Mouse (Mus musculus): Measurements from ENCODE around the gene Gm13287. TPM values are rescaled to one million over a fixed set of nuclear protein-coding genes. Genes with fewer than 3 reads are reported as not detected.

Gene Gm13287
- total and polyA plus RNA-seq, 2 experiments from 2014 or later = not detected

DNA sequence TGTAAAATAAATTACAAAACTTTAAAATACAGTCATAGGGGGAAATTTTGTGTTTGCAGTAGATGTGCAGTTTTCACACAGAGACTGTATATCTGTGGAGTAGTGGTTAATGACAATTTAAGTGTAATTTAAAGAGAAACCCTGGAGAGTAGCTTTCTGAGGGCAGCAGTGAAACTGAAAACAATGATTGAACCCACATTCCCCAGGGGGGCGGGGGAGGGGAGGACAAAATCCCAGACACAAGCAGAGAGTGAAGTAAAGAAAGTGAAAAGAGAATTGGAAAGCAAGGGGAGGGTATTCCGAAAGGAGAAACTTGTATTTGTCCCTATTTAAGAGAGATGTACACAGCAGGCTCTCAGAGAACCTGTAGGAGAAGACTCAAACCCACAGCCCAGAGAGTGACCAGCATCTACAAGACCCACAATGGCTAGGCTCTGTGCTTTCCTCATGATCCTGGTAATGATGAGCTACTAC is 38.4 kb downstream of the Gm13287 start, which contains the start of gene Ifna4:
Ifna4 (plus strand) TSS at position 424 of the 474 bp plus-strand sequence.
- Histone ChIP-seq H3K36me3 (ENCODE audit: insufficient read depth) (no peaks in the 10 kb centered on the region), H3K9ac (no peak within 1 kb of the TSS), H3K27ac (ENCODE audit: low read depth, low read length) (no peak within 1 kb of the TSS), H3K9me3 (ENCODE audit: low read length) (no peaks in the 10 kb centered on the region), H3K4me1 (ENCODE audit: insufficient read depth) (no peaks in the 10 kb centered on the region), H3K27me3 (ENCODE audit: insufficient read depth, low read length) (no peaks in the 10 kb centered on the region), H3K4me3 (ENCODE audit: low read depth, low read length) (no peak within 1 kb of the TSS), H3K4me2 (ENCODE audit: low read depth) (no peak within 1 kb of the TSS)
- 37% methylated on average over 2 of the region's 2 CpGs for WGBS
- ATAC-seq = no peak
- no peak for TF ChIP-seq CTCF (IDR thresholded peaks at IDR 0.05; ENCODE audit: low read depth)
- no peak for DNase-seq

DNA sequence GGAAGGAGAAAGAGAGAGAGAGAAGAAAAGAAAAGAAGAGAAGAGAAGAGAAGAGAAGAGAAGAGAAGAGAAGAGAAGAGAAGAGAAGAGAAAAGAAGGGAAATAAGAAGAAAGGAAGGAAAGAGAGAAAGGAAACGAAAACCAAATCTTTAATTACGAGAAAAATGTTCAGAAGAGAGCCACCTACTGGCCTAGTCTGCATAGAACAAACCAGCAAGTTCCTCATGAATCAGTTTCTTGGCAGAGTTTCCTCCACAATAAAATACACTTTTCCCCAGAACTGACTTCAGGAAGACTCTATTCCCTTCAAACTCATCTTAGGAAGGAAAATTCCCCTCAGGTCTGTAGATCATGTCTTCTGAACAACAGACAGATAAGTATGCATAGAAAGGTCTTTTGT is 42.3 kb downstream of the Gm13287 start:
- WGBS = 40% methylated on average over 2 of the region's 2 CpGs
- no peak for DNase-seq
- H3K36me3 ChIP-seq (ENCODE audit: insufficient read depth) = no peaks in the 10 kb centered on the region
- peak; percentile 36; the same call in 1 of the 2 replicates for TF ChIP-seq CTCF (IDR thresholded peaks at IDR 0.05; ENCODE audit: low read depth)
- H3K27me3 ChIP-seq (ENCODE audit: insufficient read depth, low read length) = no peaks in the 10 kb centered on the region
- no peak overlapping the region for H3K4me3 ChIP-seq (ENCODE audit: low read depth, low read length)
- no peak for ATAC-seq
- H3K27ac ChIP-seq (ENCODE audit: low read depth, low read length) = no peak overlapping the region
- no peaks in the 10 kb centered on the region for H3K9me3 ChIP-seq (ENCODE audit: low read length)
- no peaks in the 10 kb centered on the region for H3K4me1 ChIP-seq (ENCODE audit: insufficient read depth)
- H3K9ac ChIP-seq = no peak overlapping the region
- H3K4me2 ChIP-seq (ENCODE audit: low read depth) = no peak overlapping the region

DNA sequence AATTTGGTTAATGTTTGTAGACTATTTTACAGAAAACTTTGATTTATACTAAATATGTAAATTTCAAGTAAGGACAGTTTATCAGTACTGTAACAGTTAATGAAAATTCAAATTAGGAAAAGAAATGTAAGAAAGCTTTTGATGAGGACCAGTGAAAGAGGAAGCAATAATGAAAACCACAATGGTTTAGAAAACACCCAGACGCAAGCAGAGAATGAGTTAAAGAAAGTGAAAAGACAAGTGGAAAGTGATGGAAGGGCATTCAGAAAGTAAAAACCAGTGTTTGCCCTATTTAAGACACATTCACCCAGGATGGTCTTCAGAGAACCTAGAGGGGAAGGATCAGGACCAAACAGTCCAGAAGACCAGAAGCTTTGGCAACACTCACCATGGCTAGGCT is 46.6 kb downstream of the Gm13287 start, which contains the start of gene Ifna1:
Ifna1 (plus strand) TSS at position 390 of the 400 bp plus-strand sequence.
- no peak within 1 kb of the TSS for H3K9ac ChIP-seq
- H3K36me3 ChIP-seq (ENCODE audit: insufficient read depth) = no peaks in the 10 kb centered on the region
- H3K4me3 ChIP-seq (ENCODE audit: low read depth, low read length) = no peak within 1 kb of the TSS
- no peak within 1 kb of the TSS for H3K4me2 ChIP-seq (ENCODE audit: low read depth)
- no peak for TF ChIP-seq CTCF (IDR thresholded peaks at IDR 0.05; ENCODE audit: low read depth)
- H3K27me3 ChIP-seq (ENCODE audit: insufficient read depth, low read length) = no peaks in the 10 kb centered on the region
- DNase-seq (no peak), ATAC-seq (no peak)
- H3K9me3 ChIP-seq (ENCODE audit: low read length) = no peaks in the 10 kb centered on the region
- 37% methylated on average over 1 of the region's 1 CpGs for WGBS
- H3K27ac ChIP-seq (ENCODE audit: low read depth, low read length) = no peak within 1 kb of the TSS
- H3K4me1 ChIP-seq (ENCODE audit: insufficient read depth) = no peaks in the 10 kb centered on the region

DNA sequence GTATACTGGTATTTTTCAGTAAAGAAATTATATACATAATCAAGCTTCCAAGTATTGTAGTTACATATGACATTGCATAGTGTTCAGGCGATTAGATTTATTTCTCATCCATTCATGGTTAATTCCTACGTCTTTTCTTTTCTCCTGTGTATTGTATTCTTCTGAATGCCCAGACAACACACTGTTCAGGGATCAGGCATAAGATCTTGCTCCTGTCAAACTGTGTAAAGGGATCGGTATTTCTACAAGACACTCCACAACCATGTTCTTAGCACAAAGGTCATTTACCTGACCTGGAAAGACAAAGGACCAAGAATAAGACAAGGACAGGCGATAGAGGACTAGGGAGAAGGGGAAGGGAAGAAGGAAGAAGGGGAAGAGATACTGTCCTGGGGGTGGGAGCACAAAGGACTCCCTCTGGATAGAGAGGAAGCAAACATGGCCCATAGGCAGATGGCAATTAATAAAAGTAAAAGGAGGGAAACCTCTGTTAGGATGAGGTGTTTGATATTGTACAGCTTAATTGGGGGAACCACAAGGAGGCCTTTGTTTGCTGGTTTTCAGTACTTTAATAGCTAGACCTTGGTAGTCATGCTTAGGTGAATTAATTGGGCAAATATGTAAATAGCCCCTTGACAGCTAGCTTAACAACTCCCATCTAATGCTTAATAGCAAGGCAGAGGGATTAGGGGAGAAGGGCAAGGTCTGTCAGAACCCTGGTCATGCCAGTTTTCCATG is 48.1 kb downstream of the Gm13287 start:
- H3K9me3 ChIP-seq (ENCODE audit: low read length) = no peaks in the 10 kb centered on the region
- no peaks in the 10 kb centered on the region for H3K27me3 ChIP-seq (ENCODE audit: insufficient read depth, low read length)
- H3K27ac ChIP-seq (ENCODE audit: low read depth, low read length) = no peak overlapping the region
- DNase-seq (no peak), ATAC-seq (no peak)
- no peak overlapping the region for H3K4me3 ChIP-seq (ENCODE audit: low read depth, low read length)
- H3K4me2 ChIP-seq (ENCODE audit: low read depth) = no peak overlapping the region
- 15% methylated on average over 4 of the region's 4 CpGs for WGBS
- TF ChIP-seq CTCF (IDR thresholded peaks at IDR 0.05; ENCODE audit: low read depth) = no peak
- H3K36me3 ChIP-seq (ENCODE audit: insufficient read depth) = no peaks in the 10 kb centered on the region
- no peak overlapping the region for H3K9ac ChIP-seq
- no peaks in the 10 kb centered on the region for H3K4me1 ChIP-seq (ENCODE audit: insufficient read depth)

Other genes starting within 250 kb of the Gm13287 start
Only the 30 nearest of the 31 such genes appear.
- gene Ifna14, start 231.5 kb upstream of the Gm13287 start, total RNA-seq (2014; rRNA removed) = not detected in 2 replicates
- gene Ifna14, start 231.5 kb upstream of the Gm13287 start, polyA plus RNA-seq (2015; fragmentation: Nextera tagmentation; extraction: Ambion mirVana) = not detected in 2 replicates
- gene Ifna9, start 210.9 kb upstream of the Gm13287 start, total RNA-seq (2014; rRNA removed) = not detected in 2 replicates
- gene Ifna9, start 210.9 kb upstream of the Gm13287 start, polyA plus RNA-seq (2015; fragmentation: Nextera tagmentation; extraction: Ambion mirVana) = not detected in 2 replicates
- not detected in 2 replicates for gene Ifna12, start 199.9 kb upstream of the Gm13287 start, total RNA-seq (2014; rRNA removed)
- gene Ifna12, start 199.9 kb upstream of the Gm13287 start, polyA plus RNA-seq (2015; fragmentation: Nextera tagmentation; extraction: Ambion mirVana) = not detected in 2 replicates
- gene C87499, start 168.8 kb upstream of the Gm13287 start, total RNA-seq (2014; rRNA removed) = not detected in 2 replicates
- gene C87499, start 168.8 kb upstream of the Gm13287 start, polyA plus RNA-seq (2015; fragmentation: Nextera tagmentation; extraction: Ambion mirVana) = not detected in 2 replicates
- gene Ifna13, start 158.8 kb upstream of the Gm13287 start, total RNA-seq (2014; rRNA removed) = not detected in 2 replicates
- not detected in 2 replicates for gene Ifna13, start 158.8 kb upstream of the Gm13287 start, polyA plus RNA-seq (2015; fragmentation: Nextera tagmentation; extraction: Ambion mirVana)
- gene Ifna16, start 126.3 kb upstream of the Gm13287 start, total RNA-seq (2014; rRNA removed) = not detected in 2 replicates
- not detected in 2 replicates for gene Ifna16, start 126.3 kb upstream of the Gm13287 start, polyA plus RNA-seq (2015; fragmentation: Nextera tagmentation; extraction: Ambion mirVana)
- not detected in 2 replicates for gene Ifna2, start 119.3 kb upstream of the Gm13287 start, total RNA-seq (2014; rRNA removed)
- not detected in 2 replicates for gene Ifna2, start 119.3 kb upstream of the Gm13287 start, polyA plus RNA-seq (2015; fragmentation: Nextera tagmentation; extraction: Ambion mirVana)
- not detected in 2 replicates for gene Ifnab, start 111.9 kb upstream of the Gm13287 start, total RNA-seq (2014; rRNA removed)
- not detected in 2 replicates for gene Ifnab, start 111.9 kb upstream of the Gm13287 start, polyA plus RNA-seq (2015; fragmentation: Nextera tagmentation; extraction: Ambion mirVana)
- 1.2 and 2.9 TPM in 2 replicates for gene Gm26566, start 81.4 kb upstream of the Gm13287 start, total RNA-seq (2014; rRNA removed)
- gene Gm26566, start 81.4 kb upstream of the Gm13287 start, polyA plus RNA-seq (2015; fragmentation: Nextera tagmentation; extraction: Ambion mirVana) = 0.84 and 1.1 TPM in 2 replicates
- gene Klhl9, start 80.8 kb upstream of the Gm13287 start, total RNA-seq (2014; rRNA removed) = 171 and 176 TPM in 2 replicates
- gene Klhl9, start 80.8 kb upstream of the Gm13287 start, polyA plus RNA-seq (2015; fragmentation: Nextera tagmentation; extraction: Ambion mirVana) = 65.8 and 78.1 TPM in 2 replicates
- not detected in 2 replicates for gene Gm13271, start 48.4 kb upstream of the Gm13287 start, total RNA-seq (2014; rRNA removed)
- gene Gm13271, start 48.4 kb upstream of the Gm13287 start, polyA plus RNA-seq (2015; fragmentation: Nextera tagmentation; extraction: Ambion mirVana) = not detected in 2 replicates
- gene Gm13283, start 43.1 kb upstream of the Gm13287 start, total RNA-seq (2014; rRNA removed) = not detected in 2 replicates
- not detected in 2 replicates for gene Gm13283, start 43.1 kb upstream of the Gm13287 start, polyA plus RNA-seq (2015; fragmentation: Nextera tagmentation; extraction: Ambion mirVana)
- not detected in 2 replicates for gene Gm13290, start 29.4 kb upstream of the Gm13287 start, total RNA-seq (2014; rRNA removed)
- not detected in 2 replicates for gene Gm13290, start 29.4 kb upstream of the Gm13287 start, polyA plus RNA-seq (2015; fragmentation: Nextera tagmentation; extraction: Ambion mirVana)
- gene Gm13289, start 26.3 kb upstream of the Gm13287 start, total RNA-seq (2014; rRNA removed) = not detected in 2 replicates
- not detected in 2 replicates for gene Gm13289, start 26.3 kb upstream of the Gm13287 start, polyA plus RNA-seq (2015; fragmentation: Nextera tagmentation; extraction: Ambion mirVana)
- gene Gm13272, start 23.4 kb upstream of the Gm13287 start, total RNA-seq (2014; rRNA removed) = not detected in 2 replicates
- not detected in 2 replicates for gene Gm13272, start 23.4 kb upstream of the Gm13287 start, polyA plus RNA-seq (2015; fragmentation: Nextera tagmentation; extraction: Ambion mirVana)
- gene Ifnz, start 21.1 kb upstream of the Gm13287 start, total RNA-seq (2014; rRNA removed) = 0.33 TPM in 1 of 2 replicates, not detected in the other
- gene Ifnz, start 21.1 kb upstream of the Gm13287 start, polyA plus RNA-seq (2015; fragmentation: Nextera tagmentation; extraction: Ambion mirVana) = not detected in 2 replicates
- gene Gm13276, start 17.5 kb upstream of the Gm13287 start, total RNA-seq (2014; rRNA removed) = not detected in 2 replicates
- gene Gm13276, start 17.5 kb upstream of the Gm13287 start, polyA plus RNA-seq (2015; fragmentation: Nextera tagmentation; extraction: Ambion mirVana) = not detected in 2 replicates
- gene Gm13277, start 14.6 kb upstream of the Gm13287 start, total RNA-seq (2014; rRNA removed) = not detected in 2 replicates
- not detected in 2 replicates for gene Gm13277, start 14.6 kb upstream of the Gm13287 start, polyA plus RNA-seq (2015; fragmentation: Nextera tagmentation; extraction: Ambion mirVana)
- not detected in 2 replicates for gene Gm13278, start 11.7 kb upstream of the Gm13287 start, total RNA-seq (2014; rRNA removed)
- gene Gm13278, start 11.7 kb upstream of the Gm13287 start, polyA plus RNA-seq (2015; fragmentation: Nextera tagmentation; extraction: Ambion mirVana) = not detected in 2 replicates
- gene Gm13275, start 8.8 kb upstream of the Gm13287 start, total RNA-seq (2014; rRNA removed) = not detected in 2 replicates
- not detected in 2 replicates for gene Gm13275, start 8.8 kb upstream of the Gm13287 start, polyA plus RNA-seq (2015; fragmentation: Nextera tagmentation; extraction: Ambion mirVana)
- not detected in 2 replicates for gene Gm13279, start 5.9 kb upstream of the Gm13287 start, total RNA-seq (2014; rRNA removed)
- not detected in 2 replicates for gene Gm13279, start 5.9 kb upstream of the Gm13287 start, polyA plus RNA-seq (2015; fragmentation: Nextera tagmentation; extraction: Ambion mirVana)
- not detected in 2 replicates for gene Gm13285, start 3.6 kb upstream of the Gm13287 start, total RNA-seq (2014; rRNA removed)
- gene Gm13285, start 3.6 kb upstream of the Gm13287 start, polyA plus RNA-seq (2015; fragmentation: Nextera tagmentation; extraction: Ambion mirVana) = not detected in 2 replicates
- gene Gm13288, start 2.3 kb downstream of the Gm13287 start, total RNA-seq (2014; rRNA removed) = not detected in 2 replicates
- not detected in 2 replicates for gene Gm13288, start 2.3 kb downstream of the Gm13287 start, polyA plus RNA-seq (2015; fragmentation: Nextera tagmentation; extraction: Ambion mirVana)
- not detected in 2 replicates for gene Ifna7, start 13.0 kb downstream of the Gm13287 start, total RNA-seq (2014; rRNA removed)
- not detected in 2 replicates for gene Ifna7, start 13.0 kb downstream of the Gm13287 start, polyA plus RNA-seq (2015; fragmentation: Nextera tagmentation; extraction: Ambion mirVana)
- not detected in 2 replicates for gene Ifna11, start 16.7 kb downstream of the Gm13287 start, total RNA-seq (2014; rRNA removed)
- gene Ifna11, start 16.7 kb downstream of the Gm13287 start, polyA plus RNA-seq (2015; fragmentation: Nextera tagmentation; extraction: Ambion mirVana) = not detected in 2 replicates
- gene Ifna6, start 24.2 kb downstream of the Gm13287 start, total RNA-seq (2014; rRNA removed) = not detected in 2 replicates
- gene Ifna6, start 24.2 kb downstream of the Gm13287 start, polyA plus RNA-seq (2015; fragmentation: Nextera tagmentation; extraction: Ambion mirVana) = not detected in 2 replicates
- gene Ifna5, start 32.3 kb downstream of the Gm13287 start, total RNA-seq (2014; rRNA removed) = not detected in 2 replicates
- gene Ifna5, start 32.3 kb downstream of the Gm13287 start, polyA plus RNA-seq (2015; fragmentation: Nextera tagmentation; extraction: Ambion mirVana) = not detected in 2 replicates
- gene Ifna4, start 38.6 kb downstream of the Gm13287 start, total RNA-seq (2014; rRNA removed) = not detected in 2 replicates
- not detected in 2 replicates for gene Ifna4, start 38.6 kb downstream of the Gm13287 start, polyA plus RNA-seq (2015; fragmentation: Nextera tagmentation; extraction: Ambion mirVana)
- gene Ifna1, start 46.8 kb downstream of the Gm13287 start, total RNA-seq (2014; rRNA removed) = not detected in 2 replicates
- gene Ifna1, start 46.8 kb downstream of the Gm13287 start, polyA plus RNA-seq (2015; fragmentation: Nextera tagmentation; extraction: Ambion mirVana) = not detected in 2 replicates
- gene Ifne, start 76.9 kb downstream of the Gm13287 start, total RNA-seq (2014; rRNA removed) = not detected in 2 replicates
- gene Ifne, start 76.9 kb downstream of the Gm13287 start, polyA plus RNA-seq (2015; fragmentation: Nextera tagmentation; extraction: Ambion mirVana) = not detected in 2 replicates

Data from forebrain, postnatal 0 days (tissue).